Mouse (Mus musculus) intestine, embryonic 15.5 days (tissue): ENCODE results near the gene Pear1. TPM values are rescaled to one million over a fixed set of nuclear protein-coding genes. Genes with fewer than 3 reads are reported as not detected.

Experiments used
- polyA plus RNA-seq: library from polyadenylated mRNA; unstranded; fragments of >200 nt; fragmentation: Nextera tagmentation; extraction: Ambion mirVana; gene quantifications from 2 replicates; pipeline ENCODE4 v1.2.1, GENCODE M21; 2015

The Pear1 gene
- polyA plus RNA-seq, 1 experiment from 2014 or later, result 22.6 TPM

Other genes with a start within 250 kb of the Pear1 start
- 13.7 and 14.4 TPM in 2 replicates for gene Arhgef11, start 206.7 kb downstream of the Pear1 start, polyA plus RNA-seq
- 0.36 and 0.48 TPM in 2 replicates for gene Lrrc71, start 75.7 kb downstream of the Pear1 start, polyA plus RNA-seq
- 2.5 and 3.2 TPM in 2 replicates for gene Ntrk1, start 29.1 kb downstream of the Pear1 start, polyA plus RNA-seq
- 0.44 and 0.52 TPM in 2 replicates for gene Insrr, start 27.4 kb downstream of the Pear1 start, polyA plus RNA-seq
- 0.24 and 0.43 TPM in 2 replicates for gene Sh2d2a, start 22.4 kb upstream of the Pear1 start, polyA plus RNA-seq
- gene Prcc, start 61.3 kb upstream of the Pear1 start, polyA plus RNA-seq, result 13.1 TPM in 2 replicates
- 227 and 229 TPM in 2 replicates for gene Hdgf, start 82.0 kb upstream of the Pear1 start, polyA plus RNA-seq
- 74.2 and 79.2 TPM in 2 replicates for gene Mrpl24, start 95.2 kb upstream of the Pear1 start, polyA plus RNA-seq
- gene Isg20l2, start 106.0 kb upstream of the Pear1 start, polyA plus RNA-seq, result 46.7 and 49.9 TPM in 2 replicates
- 15.8 and 16.3 TPM in 2 replicates for gene Rrnad1, start 106.4 kb upstream of the Pear1 start, polyA plus RNA-seq
- 7.0 and 8.2 TPM in 2 replicates for gene Crabp2, start 124.4 kb upstream of the Pear1 start, polyA plus RNA-seq
- 17.0 and 20.0 TPM in 2 replicates for gene Nes, start 146.8 kb upstream of the Pear1 start, polyA plus RNA-seq
- gene Bcan, start 175.9 kb upstream of the Pear1 start, polyA plus RNA-seq, result 0.15 and 0.54 TPM in 2 replicates
- gene Hapln2, start 203.3 kb upstream of the Pear1 start, polyA plus RNA-seq, result not detected in 2 replicates
- gene Gpatch4, start 218.8 kb upstream of the Pear1 start, polyA plus RNA-seq, result 36.7 and 40.3 TPM in 2 replicates
- 152 and 167 TPM in 2 replicates for gene Naxe, start 234.2 kb upstream of the Pear1 start, polyA plus RNA-seq